Mouse (Mus musculus): ENCODE measurements around the gene Pelo. TPM values are rescaled to one million over a fixed set of nuclear protein-coding genes. Genes with fewer than 3 reads are reported as not detected.

Gene Pelo
- total RNA-seq (2021) = 10 to 100 TPM; 19.3 to 23.5 TPM
- long read RNA-seq, experiment 1, transcript Pelo-201 (2 exons, 1,600 nt) = major isoform, 8 of 8 reads
- long read RNA-seq, experiment 1, partial matches to known transcripts = 0 of 8 reads
- long read RNA-seq, experiment 1, other reads (novel, unspliced or antisense) = 0 of 8 reads
- long read RNA-seq, experiment 2, transcript Pelo-201 (2 exons, 1,600 nt) = major isoform, 16 of 17 reads
- long read RNA-seq, experiment 2, partial matches to known transcripts = 0 of 17 reads
- long read RNA-seq, experiment 2, other reads (novel, unspliced or antisense) = 1 of 17 reads

DNA sequence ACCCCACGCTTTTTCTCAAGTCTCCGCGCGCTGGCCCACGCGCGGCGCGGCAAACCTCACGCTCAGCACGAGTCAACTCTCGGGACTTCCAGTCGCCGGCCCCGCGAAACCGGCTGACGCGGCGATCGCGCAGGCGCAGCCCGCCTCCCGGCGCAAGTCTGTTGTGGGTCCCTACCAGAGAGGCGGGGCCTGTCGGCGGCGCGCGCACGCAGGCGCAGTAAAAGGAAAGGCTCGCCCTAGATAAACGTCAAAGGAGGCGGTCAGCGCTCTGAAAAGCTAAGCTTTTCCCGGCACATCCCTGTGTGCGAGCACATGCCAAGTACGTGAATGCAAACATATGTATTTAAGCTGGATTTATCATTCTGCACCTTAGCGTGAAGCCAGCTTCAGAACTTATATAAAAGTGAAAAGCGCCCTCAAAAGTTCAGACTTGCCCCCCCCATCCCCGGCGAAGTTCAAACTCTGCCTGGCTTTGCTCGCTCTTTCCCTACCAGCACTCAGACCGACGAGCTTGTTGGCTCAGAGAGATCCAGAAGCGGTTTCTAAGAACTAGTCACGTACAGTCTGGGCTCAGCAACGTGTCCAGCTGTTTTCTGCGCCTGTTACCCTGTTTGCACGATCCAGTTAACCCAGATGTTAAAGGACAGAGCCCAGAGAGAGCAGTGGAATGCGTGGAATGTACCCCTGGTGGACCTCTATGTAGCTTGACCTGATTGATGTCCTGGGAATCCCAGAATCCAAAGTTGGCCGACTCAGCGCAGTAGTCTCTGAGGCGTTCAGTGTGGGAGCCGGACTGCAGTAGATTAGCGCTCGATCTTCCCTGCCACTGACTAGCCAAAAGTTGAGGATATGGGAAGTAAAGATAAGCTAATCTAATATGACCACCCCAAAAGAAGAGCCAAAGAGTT lies at the start of gene Pelo:
Gene Pelo, minus strand, starts transcription at position 118 of the 908 bp plus-strand sequence.
- intact Hi-C loops (cut with DNase I) = loop anchor here (10.0 kb wide), 1 partner anchor 256 kb away; no protein-coding TSS in a partner anchor
- DNase-seq (ENCODE audit: low spot score in 2 of 2) = peak; percentile 96

DNA sequence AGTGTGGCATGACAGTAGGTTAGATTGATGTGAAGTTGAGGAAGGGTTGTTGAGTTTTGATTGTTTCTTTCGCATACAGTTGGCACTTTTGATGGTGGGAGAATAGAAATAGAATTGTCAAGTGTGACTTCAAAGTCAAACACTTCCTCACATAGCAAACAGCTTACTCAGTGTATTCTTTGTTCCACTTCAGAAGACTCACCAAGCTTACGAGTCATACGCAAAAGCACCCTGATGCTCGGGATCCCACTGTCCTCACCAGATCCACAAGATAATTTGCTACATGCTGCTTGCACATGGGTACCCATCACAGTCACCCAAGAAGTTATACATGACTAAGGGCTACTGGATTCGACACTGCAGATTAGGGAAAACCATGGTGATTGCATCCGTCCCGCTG lies 48.5 kb upstream of the Pelo start:
- intact Hi-C loops (cut with DNase I) = no loop called here
- no peak for DNase-seq (ENCODE audit: low spot score in 2 of 2)

DNA sequence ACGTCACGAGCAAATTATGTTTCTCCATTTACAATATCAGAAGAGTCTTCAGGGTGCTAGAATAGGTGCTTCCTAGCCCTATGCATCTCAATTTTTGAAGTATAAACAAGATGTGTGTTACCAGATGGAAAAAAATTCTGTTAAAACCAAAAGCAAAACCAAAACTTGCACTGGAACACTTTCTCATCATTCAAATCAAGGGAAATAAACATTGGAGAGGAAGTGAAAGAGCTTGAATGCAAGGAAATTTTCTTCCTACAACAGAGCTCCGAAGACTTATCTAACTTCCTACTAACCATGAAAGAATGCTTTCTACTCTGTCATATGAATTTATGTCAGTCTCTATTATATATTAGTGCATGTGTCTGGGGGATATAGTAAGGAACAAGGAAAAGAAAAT lies 46.8 kb upstream of the Pelo start:
- intact Hi-C loops (cut with DNase I) = no loop called here
- no peak for DNase-seq (ENCODE audit: low spot score in 2 of 2)

DNA sequence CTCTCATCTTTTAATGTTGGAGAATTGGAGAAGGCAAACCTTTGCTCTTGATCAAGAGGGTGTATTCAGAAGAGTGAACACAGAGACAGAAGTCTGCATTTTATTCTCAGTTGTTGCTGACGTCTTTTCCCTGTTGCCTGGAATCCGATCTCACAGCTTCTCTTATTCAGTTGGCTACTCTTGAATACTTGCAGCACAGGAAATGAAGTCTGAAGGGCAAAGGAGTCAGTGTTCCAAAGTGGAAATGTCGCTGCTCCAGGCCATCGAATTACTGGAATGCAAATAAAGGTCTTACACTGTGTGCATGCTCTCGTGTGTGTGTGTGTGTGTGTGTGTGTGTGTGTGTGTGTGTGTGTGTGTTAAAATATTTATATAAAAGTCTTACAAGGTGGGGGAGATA lies 42.4 kb upstream of the Pelo start:
- DNase-seq (ENCODE audit: low spot score in 2 of 2) = no peak
- intact Hi-C loops (cut with DNase I) = no loop called here

DNA sequence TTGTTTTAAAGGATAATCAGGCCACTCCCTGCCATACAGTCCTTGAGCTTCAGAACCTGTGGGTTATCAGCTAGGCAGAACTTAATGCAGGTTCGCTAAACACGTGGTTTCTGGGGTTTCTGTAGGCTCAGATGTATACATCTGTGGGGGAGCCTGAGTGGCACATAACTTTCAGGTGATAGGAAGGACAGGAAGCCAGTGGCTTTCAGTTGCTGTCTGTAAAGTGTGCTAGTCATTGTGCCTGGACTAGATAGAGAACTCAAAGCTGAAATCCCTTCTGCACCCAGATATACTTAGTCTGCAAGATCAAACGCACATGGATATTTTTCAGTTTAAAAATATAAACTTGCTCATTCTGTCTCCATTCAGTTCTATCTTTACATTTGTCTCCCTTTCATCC lies 41.4 kb upstream of the Pelo start:
- intact Hi-C loops (cut with DNase I) = no loop called here
- DNase-seq (ENCODE audit: low spot score in 2 of 2) = no peak

DNA sequence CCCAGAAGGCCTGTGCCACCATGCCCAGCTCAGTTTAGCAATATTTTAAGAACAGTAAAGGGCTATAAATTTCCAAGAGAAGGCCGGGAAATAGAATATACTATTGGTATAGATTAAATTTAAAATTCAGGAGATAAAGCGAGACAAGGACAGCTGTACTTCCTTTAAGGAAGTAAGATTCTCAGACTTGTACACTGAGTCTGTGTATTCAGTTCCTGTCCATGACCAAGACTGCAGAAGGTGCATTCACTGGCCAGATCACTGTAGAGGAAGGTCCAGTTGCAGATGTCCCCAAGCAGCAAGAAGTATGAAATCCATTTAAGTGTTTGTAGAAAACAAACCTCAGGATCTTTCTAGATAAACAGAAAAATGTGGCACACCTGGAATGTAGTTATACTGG lies 40.0 kb upstream of the Pelo start:
- intact Hi-C loops (cut with DNase I) = no loop called here
- no peak for DNase-seq (ENCODE audit: low spot score in 2 of 2)

DNA sequence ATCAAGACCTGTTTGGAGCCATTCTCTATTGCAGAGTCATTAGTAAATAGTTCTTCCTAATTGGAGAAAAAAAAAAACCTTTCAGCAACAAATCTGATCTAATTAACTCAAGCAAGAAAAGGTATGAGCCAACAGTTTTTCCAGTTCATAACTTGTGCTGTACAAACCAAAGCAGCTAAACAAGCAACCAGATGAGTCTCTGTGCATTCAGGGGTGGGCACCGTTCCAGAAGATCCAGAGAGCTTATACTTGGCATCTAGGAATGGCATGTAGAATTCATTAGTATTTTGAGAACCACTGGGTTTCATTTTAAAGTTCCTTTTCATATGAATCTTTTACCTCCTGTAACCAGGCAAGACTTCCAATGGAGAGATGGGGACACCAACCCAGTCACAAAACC lies 37.8 kb upstream of the Pelo start:
- intact Hi-C loops (cut with DNase I) = no loop called here
- no peak for DNase-seq (ENCODE audit: low spot score in 2 of 2)

DNA sequence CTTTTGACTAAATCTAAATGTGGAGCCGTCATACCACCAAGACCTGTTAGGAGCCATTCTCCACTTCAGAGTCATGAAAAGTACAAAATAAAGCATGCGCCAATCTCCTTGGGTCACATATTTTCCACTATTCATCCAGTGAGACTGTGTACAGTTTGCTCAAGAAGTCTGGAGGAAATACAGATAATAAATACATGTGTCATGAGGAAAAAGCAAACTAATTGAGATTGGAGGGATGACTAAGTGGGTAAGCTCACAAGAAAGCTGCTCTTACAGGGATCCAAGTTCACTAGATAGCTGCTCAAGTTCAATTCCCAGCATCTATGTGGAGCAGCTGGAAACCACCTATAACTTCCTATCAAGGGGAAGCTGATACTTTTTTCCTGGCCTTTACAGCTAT lies 36.5 kb upstream of the Pelo start:
- DNase-seq (ENCODE audit: low spot score in 2 of 2) = no peak
- intact Hi-C loops (cut with DNase I) = no loop called here

DNA sequence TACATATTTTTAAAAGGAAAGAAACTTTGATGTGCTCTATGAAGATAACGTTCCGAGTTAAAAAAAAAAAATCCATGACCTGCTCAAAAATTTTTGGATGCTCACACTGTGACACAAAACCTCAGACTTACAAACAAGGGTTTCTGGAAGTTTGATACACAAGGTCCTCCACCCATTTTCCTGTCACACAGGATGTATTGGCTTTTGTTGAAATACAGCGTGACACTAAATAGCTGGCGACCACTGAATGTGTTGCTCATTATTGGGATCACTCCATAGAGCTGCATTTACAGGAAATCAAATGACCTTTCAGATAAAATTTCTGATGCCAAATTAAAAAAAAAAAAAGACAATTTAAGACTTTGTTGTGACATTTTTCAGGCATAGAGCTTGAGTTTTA lies 35.1 kb upstream of the Pelo start:
- no peak for DNase-seq (ENCODE audit: low spot score in 2 of 2)
- intact Hi-C loops (cut with DNase I) = no loop called here

DNA sequence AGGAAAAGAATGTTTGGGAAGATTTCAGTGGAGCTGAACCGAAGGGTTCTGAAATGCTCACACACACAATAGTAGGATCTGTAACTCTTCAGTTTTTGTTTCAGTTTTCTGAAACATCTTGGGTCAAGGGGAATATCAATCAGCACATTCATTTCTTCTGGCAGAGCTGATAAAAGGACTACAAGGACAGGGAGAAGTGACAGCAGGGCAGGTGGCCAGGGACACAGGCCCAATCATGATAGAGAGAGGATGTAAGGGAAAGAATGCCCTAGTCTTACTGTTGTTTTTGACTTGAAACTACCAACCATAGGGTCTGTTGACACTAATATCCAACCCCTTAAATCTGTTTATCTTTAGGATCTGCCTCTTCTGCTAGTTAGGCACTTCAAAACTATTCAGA lies 34.5 kb upstream of the Pelo start:
- no peak for DNase-seq (ENCODE audit: low spot score in 2 of 2)
- intact Hi-C loops (cut with DNase I) = no loop called here

DNA sequence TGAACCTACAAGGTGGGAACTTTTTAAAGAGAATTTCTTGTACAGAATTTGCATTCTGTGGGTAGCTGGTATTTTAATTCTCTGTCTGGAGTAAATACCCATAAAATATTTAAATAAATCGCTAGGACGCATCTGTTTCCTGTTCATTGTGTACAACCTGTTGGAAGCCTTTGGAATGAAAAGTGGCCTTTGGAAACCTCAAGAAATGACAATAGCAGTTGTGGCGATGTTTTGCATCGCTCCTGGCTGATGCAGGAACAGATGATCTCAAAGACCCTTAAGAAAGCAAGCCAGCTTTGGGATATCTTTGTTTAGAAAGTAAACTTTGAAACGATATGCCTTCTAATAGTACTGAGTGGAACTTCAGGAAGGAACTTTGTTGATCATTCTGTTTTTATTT lies 28.8 kb upstream of the Pelo start:
- intact Hi-C loops (cut with DNase I) = no loop called here

DNA sequence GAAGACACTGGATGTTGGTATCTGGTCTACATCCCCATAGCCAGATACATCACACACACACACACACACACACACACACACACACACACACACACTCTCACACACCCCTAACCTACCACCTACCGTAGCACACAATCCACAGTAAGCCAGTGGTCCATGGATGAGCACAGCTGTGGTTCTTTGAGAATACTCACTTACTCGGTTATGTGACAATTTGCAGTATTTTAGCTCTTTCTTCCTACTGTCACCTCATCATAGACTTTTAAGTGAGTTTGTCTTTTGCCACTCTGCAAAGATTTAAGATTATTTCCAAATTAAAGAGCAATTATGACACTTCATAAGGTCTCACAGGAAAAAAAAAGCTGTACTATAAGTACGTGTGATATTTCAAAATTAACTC lies 28.2 kb upstream of the Pelo start:
- intact Hi-C loops (cut with DNase I) = no loop called here
- no peak for DNase-seq (ENCODE audit: low spot score in 2 of 2)

More for the DNA sequence above, 28.8 kb upstream of the Pelo start:
- DNase-seq (ENCODE audit: low spot score in 2 of 2) = no peak

DNA sequence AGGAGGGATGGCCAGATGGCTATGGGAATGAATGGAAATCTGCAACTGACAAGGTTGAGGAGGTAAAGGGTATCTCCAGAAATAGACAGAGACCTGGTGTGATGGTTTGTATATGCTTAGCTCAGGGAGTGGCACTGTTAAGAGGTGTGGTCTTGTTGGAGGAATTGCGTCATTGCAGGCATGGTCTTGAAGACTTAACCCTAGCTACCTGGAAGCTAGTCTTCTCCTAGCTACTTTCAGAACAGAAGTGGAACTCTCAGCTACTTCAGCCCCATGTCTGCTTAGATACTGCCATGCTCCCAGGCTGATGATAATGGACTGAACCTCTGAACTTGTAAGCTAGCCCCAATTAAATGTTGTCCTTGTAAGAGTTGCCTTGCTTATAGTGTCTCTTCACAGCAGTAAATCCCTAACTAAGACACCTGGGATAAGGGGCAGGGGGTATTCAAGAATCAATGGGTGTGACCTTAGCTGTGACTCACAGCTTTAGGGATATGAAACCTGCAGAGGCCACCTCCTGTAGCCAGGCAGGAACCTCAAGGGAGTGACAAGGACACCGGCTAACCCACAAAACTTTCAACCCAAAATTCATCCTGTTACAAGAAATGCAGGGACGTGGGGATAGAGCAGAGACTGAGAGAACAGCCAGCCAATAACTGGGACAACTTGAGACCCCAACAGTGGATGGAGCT lies 27.1 kb upstream of the Pelo start:
- intact Hi-C loops (cut with DNase I) = no loop called here

DNA sequence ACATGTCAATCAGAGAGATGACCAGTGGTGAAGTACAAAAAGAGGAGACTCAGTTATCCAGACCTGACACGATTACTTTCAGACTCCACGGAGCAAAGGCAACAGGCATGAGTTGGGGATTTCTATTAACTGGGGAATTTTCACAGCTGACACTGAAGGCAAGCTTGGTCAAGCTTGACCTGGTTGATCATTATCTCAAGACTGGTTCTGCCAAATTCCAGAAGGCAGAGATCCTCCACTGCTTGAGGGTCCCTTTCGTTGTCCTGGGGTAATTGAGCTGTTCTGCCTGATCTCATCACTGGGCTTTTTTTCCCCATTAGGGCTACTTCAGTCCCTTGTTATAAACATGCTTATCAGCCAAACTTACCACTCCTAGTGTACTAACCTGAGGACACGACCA lies 19.6 kb upstream of the Pelo start:
- no peak for DNase-seq (ENCODE audit: low spot score in 2 of 2)
- intact Hi-C loops (cut with DNase I) = no loop called here

More for the DNA sequence above, 27.1 kb upstream of the Pelo start:
- no peak for DNase-seq (ENCODE audit: low spot score in 2 of 2)

DNA sequence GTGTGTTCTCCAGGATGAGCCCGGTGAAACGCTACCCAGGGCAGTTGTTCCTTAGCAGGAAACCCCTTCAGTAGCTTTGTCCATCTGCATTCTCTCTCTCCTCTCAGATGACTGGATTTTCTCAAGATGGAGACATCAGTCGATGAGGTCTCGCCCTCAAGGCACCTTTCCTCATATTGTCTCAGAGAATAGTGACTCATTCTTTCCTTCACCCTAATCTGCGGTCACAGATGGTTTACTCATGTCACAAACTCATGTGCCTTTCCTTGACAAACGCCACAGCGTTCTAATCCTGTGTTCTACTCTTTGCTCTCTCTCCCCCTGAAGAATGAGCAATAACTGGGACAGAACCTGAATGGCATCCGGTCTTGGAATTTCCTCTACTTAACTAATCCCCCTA lies 17.4 kb upstream of the Pelo start:
- no peak for DNase-seq (ENCODE audit: low spot score in 2 of 2)
- intact Hi-C loops (cut with DNase I) = no loop called here

DNA sequence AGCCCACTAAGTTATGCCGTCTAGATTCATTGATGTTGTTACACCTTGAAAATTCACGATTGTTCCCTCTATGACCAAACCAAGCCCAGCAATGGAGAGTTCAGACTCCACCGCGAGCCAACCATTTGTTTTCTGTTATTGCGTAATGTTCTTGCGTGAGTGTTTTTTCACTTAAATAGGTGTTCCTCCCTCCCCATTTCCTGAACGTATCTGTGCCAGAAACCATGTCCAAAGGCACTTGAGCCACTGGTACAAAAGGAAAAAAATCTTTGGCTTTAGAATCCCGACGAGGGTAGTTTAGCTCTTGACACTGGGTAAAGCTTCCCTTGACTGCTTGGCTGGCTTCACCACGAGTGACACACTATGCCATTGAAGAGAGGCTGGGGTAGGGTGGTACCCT lies 16.2 kb upstream of the Pelo start:
- intact Hi-C loops (cut with DNase I) = no loop called here
- DNase-seq (ENCODE audit: low spot score in 2 of 2) = no peak

DNA sequence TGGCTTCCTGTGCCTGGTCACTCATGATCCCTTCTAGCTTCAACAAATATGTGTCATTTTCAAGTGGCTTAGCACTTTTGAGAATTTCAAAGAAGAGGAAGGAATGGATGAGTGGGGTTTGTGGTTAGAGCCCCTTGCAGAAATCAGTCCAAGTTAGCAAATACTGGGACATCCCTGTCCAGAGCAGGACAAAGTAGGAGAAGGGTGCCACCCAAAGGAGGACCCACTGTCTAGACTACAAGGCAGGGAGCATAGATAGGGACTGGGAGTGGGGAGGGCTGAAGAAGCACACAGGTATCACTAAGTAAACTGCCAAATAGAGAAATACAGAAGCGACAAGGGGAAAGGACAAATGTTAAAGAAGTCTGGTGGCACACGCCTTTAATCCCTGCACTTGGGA lies 12.8 kb upstream of the Pelo start:
- DNase-seq (ENCODE audit: low spot score in 2 of 2) = no peak
- intact Hi-C loops (cut with DNase I) = no loop called here

DNA sequence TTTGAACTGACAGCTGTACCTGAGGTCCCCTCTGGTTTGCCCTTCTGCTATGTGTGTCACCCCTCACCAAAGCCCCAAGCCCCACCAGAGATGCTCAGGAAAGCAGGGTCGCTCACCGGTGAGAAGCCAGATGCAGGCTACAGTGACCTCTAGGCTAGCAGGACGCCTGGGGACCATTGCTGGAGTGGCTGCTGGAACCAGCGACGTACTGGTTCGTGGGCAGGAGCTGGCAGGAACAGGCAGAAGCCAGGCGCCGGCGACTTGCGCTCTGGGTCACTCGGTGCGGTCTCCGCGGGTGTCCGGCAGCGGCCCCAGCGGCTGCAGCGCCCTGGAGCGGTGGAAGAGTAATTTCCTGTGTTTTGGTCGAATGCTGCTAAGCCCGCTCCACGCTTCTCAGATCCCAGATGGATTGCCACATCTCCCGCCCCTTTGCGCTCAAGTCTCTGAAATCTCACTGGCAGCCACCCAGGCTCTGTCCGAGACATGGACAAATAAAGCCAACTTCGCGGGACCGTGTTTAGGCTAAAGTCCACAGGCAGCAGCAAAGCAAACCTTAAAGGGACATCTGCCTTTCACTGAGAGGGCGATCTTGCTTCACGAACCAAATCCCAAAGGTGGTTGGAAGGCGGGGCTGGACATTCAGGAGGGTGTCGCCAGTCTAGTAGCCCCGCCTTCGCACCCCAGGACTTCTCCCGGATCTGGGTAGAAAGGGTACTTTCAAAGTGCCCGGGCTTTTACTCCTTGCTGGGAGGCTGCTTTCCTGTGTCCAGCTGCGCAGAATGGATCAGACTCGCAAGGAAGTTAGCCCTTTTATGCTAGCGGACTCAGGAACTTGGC lies 11.6 kb upstream of the Pelo start, which contains the start of the genes Gm49395 and Itga1:
Gene Gm49395, minus strand, starts transcription at position 567 of the 837 bp plus-strand sequence.
Gene Itga1, minus strand, starts transcription at position 610 of the 837 bp plus-strand sequence.
- peak; percentile 9 to 35 for DNase-seq (ENCODE audit: low spot score in 2 of 2)
- intact Hi-C loops (cut with DNase I) = no loop called here
